Mouse (Mus musculus) brain, embryonic 18.5 days (tissue): ENCODE data around the gene Tmem44.
A peak's percentile ranks its signal among the peaks of the same experiment; 100 is the strongest.

Source experiments
- DNase-seq: peaks from one replicate; pipeline ENCODE4 v3.0.0-alpha.2; 2012; ENCODE audit warnings: low read depth, low spot score

Gene Tmem44

DNA sequence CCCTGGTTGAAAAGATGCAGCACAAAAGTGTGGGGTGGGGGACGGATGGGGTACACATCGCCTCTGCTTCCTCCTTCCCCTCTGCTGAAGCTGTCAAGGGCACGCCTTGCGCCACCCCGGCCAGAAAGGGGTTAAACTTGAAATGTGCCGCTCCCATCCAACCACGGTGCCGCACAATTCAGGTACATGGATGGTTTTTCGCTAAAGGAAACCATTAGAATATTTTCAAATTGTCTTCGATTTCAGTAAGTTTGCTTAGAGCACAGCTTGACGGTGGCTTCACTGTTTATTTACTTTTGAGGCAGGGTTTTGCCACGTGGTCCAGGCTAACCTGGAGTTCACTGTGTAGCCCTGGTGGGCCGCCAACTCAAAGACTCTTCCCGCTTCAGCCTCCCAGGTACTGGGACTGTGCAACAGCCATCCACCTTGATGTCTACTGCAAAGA, at the start of gene Tmem44:
TSS of gene Tmem44 (minus strand) at position 95 of the 445 bp plus-strand sequence.
- DNase-seq, result no peak

- DNase-seq, result no peak
Measured at GRCm38 (mm10) chr16:30599491-30600268, 49.0 kb upstream of the Tmem44 start, which contains the start of gene Fam43a. Gene Fam43a, plus strand, starts transcription at chr16:30599723.

- peak; percentile 72 for DNase-seq
Measured at GRCm38 (mm10) chr16:30596959-30597681, 46.5 kb upstream of the Tmem44 start.

DNA sequence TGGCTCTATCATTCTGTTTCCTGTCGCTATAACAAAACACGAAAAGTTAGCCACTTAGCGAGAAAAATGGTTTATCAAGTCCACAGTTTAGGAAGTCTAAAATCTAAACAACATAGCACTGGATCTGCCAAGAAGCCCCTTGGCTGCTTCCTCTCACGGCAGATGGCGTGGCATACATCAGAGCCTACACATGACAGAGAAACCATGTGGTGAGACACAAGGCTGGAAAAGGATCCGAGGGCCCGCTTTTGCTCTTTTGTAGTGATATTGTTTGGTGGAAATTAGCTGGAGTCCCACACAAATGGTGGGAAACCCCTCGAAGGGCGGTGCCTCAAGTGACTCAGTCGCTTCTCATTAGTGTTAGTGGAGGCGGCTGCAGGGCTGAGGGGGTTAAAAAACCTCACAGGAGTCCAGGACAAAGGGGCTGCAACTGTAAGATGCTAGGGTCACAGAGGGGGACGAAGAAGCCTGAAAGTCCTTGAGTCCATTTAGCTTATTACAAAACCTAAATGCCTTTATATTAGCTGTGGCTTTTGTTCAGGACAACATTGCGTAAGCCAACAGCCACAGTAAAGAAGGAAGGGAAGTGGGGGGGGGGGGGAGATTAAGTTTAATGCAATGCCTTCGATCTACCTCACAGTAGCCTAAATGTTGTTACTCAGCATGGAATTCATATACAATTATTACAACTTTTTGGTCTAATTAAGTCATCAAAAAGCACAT, 45.4 kb upstream of the Tmem44 start:
- DNase-seq, result peak; percentile 69

DNA sequence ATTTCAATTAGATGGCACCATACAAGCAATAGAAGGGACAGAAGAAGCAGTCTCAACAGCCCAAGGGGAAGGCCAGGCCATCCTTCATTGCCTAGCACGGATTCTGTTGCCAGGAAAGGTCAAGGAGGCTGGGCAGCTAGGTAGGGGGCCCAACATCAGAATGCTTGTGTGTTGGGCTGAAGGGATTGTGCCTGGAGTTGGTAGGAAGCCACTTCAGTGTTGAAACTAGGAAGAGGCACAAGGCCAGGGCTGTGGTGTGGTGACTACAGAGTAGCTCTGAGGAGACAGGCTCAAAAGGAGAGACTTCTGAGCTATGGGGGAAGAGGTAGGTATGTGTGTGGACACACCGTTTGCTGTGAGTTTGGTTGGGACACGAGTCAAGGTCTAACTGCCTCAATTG, 44.7 kb upstream of the Tmem44 start:
- no peak for DNase-seq

- DNase-seq, result no peak
Measured at GRCm38 (mm10) chr16:30591990-30592389, 41.3 kb upstream of the Tmem44 start.

- DNase-seq, result no peak
Measured at GRCm38 (mm10) chr16:30590264-30591209, 39.9 kb upstream of the Tmem44 start.

DNA sequence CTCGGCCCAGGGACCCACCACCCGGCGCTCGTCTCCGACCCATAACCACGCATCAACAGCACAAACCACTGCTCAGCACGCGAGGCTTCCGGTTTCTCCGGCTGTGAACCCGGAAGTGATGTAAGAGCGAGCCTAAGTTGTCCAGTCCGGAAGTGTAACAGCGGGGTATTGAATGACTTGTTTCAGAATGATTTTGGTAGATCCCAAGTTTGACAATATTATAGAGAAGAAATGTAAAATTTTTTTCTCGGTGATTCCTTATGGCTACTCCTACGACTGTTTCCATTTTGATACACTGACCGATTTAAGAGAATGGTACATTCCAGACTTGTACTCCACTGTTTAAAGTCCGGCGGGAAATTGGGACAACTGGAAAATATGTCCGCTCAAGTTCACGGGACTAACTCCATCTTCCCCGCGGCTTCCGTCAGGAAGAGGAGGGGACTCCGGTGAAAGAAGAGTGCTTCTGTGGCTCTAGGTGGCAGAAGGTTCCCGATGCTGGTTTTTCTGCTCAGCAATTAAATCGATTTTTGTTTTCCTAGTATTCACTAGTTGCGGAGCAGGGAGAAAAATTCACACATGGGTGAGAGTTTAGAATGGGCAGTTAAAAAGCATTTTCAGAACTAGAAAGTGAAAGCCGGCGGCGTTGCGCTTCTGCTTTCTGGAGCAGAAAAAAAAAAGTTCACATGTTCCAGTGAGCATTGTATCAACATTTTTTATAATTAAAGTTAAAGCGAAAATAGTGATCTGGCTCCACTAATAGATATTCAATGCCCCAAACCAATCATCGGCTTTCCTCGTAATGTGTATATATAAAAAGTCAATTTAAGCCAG, 37.1 kb upstream of the Tmem44 start, which contains the start of gene Lsg1:
TSS of gene Lsg1 (minus strand) at position 99 of the 834 bp plus-strand sequence.
- DNase-seq, result peak; percentile 89

- DNase-seq, result no peak
Measured at GRCm38 (mm10) chr16:30586935-30587493, 36.4 kb upstream of the Tmem44 start.

GRCm38 (mm10) chr16:30580765-30581164, 30.1 kb upstream of the Tmem44 start:
- no peak for DNase-seq

GRCm38 (mm10) chr16:30576392-30576791, 25.8 kb upstream of the Tmem44 start:
- DNase-seq, result no peak

- no peak for DNase-seq
Measured at GRCm38 (mm10) chr16:30575815-30576214, 25.2 kb upstream of the Tmem44 start.

- no peak for DNase-seq
Measured at GRCm38 (mm10) chr16:30572239-30572638, 21.6 kb upstream of the Tmem44 start.

DNA sequence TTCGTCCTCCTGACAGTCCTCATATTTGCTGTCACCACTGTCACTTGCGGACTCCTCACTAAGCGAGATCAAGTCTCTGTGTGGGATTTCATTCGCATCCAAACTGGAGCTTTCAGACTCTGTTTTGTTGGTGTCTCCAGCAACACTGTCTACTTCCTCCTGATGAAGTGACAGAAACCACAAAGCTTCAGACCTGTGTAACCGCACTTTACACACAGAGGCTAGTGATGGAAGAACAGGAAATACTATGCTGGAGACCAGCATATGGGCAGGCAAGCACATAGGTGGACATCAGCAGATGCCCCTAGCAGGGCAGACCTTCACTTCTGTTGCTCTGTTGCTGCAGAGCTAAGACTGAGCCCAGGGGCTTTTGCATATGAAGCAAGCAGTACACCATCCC, 20.7 kb upstream of the Tmem44 start:
- no peak for DNase-seq

GRCm38 (mm10) chr16:30570173-30570572, 19.5 kb upstream of the Tmem44 start:
- no peak for DNase-seq

DNA sequence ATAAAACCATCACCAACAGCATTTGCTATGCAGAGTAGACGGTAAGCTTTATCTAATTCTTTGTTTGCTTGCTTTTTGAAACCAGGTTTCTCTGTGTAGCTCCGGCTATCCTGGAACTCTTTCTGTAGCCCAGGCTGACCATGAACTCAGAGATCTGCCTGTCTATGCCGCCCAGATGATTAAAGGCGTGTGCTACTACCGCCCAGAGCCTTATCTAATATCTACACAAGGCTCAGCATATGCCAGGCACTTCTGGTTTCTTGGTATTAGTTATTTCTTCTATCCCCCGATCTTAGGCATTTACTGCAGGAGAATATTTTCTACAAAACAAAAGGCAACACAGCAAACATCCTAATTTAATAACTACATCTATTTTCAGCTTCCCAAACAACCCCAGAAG, 15.0 kb upstream of the Tmem44 start:
- no peak for DNase-seq

GRCm38 (mm10) chr16:30560601-30561000, 10.0 kb upstream of the Tmem44 start:
- no peak for DNase-seq

DNA sequence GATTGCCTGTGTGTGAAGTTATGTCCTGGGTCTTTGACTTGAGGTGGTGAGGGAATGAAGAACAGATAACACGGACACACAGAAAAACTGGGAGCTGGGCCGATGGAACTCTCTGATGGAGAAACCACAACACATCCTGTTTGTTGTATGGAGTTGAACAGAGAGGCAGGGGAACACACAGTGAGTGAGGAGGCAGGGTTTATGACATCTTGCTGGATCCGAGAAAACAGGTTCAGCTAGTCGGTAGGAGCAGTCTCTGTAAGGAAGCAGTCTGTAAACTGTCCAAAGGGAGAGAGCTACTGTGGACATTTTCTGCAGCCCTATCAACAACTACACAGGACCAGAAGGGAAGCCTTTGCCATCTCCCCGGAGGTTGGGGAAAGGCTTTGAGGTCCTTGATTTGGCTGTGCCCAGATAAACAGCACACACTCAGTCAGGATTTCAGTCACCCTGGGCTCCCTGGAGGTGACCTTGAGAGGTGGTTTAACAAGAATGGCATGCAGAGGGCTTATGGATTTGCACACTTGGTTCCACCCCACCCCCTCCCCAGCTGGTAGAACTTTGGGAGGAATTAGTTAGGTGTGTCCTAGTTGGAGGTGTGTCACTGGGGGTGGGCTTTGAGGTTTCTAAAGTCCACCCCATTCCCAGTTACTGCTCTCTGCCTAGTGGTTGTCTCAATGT, 8.8 kb upstream of the Tmem44 start:
- no peak for DNase-seq

- DNase-seq, result no peak
Measured at GRCm38 (mm10) chr16:30554109-30554508, 3.5 kb upstream of the Tmem44 start.
